Mouse (Mus musculus) forebrain, postnatal 0 days (tissue): Measurements from ENCODE around the gene Pcnx2. TPM values are rescaled to one million over a fixed set of nuclear protein-coding genes. Genes with fewer than 3 reads are reported as not detected.
A peak's percentile ranks its signal among the peaks of the same experiment; 100 is the strongest.

Experiments used
- ATAC-seq: fragments of 200-750 bp; cut with Nextera tagmentation; 2 replicates; pipeline ENCODE4 v1.8.0; 2017; ENCODE audit warnings: mild to moderate bottlenecking, moderate library complexity
- DNase-seq: peaks from one replicate; pipeline ENCODE4 v3.0.0-alpha.2; 2015
- H3K27ac ChIP-seq: fragments of 300-500 bp; sonication (generic); 2 replicates; pipeline ENCODE4 v1.5.1; 2014; ENCODE audit warnings: low read depth, mild to moderate bottlenecking, antibody characterized with exemption, low read length, moderate library complexity, mixed read lengths
- H3K27me3 ChIP-seq: fragments of 300-500 bp; sonication (generic); 2 replicates; pipeline ENCODE4 v1.6.1; 2014; ENCODE audit warnings: mild to moderate bottlenecking, low read length, mixed read lengths; ENCODE audit not compliant: insufficient read depth
- H3K36me3 ChIP-seq: fragments of 300-500 bp; sonication (generic); 2 replicates; pipeline ENCODE4 v1.6.1; 2014; ENCODE audit warnings: mild to moderate bottlenecking, moderate library complexity; ENCODE audit not compliant: insufficient read depth
- H3K4me1 ChIP-seq: fragments of 300-500 bp; sonication (generic); 2 replicates; pipeline ENCODE4 v1.6.1; 2014; ENCODE audit warnings: antibody characterized with exemption; ENCODE audit not compliant: insufficient read depth
- H3K4me2 ChIP-seq: fragments of 300-500 bp; sonication (generic); 2 replicates; pipeline ENCODE4 v1.6.1; 2014; ENCODE audit warnings: low read depth, mild to moderate bottlenecking, moderate library complexity
- H3K4me3 ChIP-seq: fragments of 300-500 bp; sonication (generic); 2 replicates; pipeline ENCODE4 v1.5.1; 2014; ENCODE audit warnings: low read depth, low read length, mixed read lengths
- H3K9ac ChIP-seq: fragments of 300-500 bp; sonication (generic); 2 replicates; pipeline ENCODE4 v1.6.1; 2014; ENCODE audit warnings: mild to moderate bottlenecking
- H3K9me3 ChIP-seq: fragments of 300-500 bp; sonication (generic); 2 replicates; pipeline ENCODE4 v1.6.1; 2016; ENCODE audit warnings: low read length
- CTCF ChIP-seq: sonication (generic); IDR thresholded peaks from 2 replicates; pipeline ENCODE4 v1.5.1; 2016; ENCODE audit warnings: antibody characterized with exemption, control low read depth, low read depth
- WGBS: fragments of 180-500 bp; shearing (Covaris S2); extraction: QIAGEN DNeasy Blood & Tissue Kit; methylation state at CpG from one replicate; pipeline ENCODE4 v1.1.7; 2014; 5-methylcytosine and 5-hydroxymethylcytosine counted together
- polyA plus RNA-seq: library from polyadenylated mRNA; unstranded; fragments of >200 nt; fragmentation: Nextera tagmentation; extraction: Ambion mirVana; gene quantifications from 2 replicates; pipeline ENCODE4 v1.2.1, GENCODE M21; 2015
- total RNA-seq: library from RNA; depleted of rRNA; stranded (reverse); fragments of >200 nt; gene quantifications from 2 replicates; pipeline ENCODE4 v1.2.3, GENCODE M21; 2014

The Pcnx2 gene
- total and polyA plus RNA-seq, 2 experiments from 2014 or later = 2.1 to 12.3 TPM

- DNase-seq (peak; percentile 54), ATAC-seq (peak; percentile 72)
- Histone ChIP-seq H3K4me3 (no peak overlapping the region), H3K27ac (no peak overlapping the region), H3K4me1 (no peaks in the 10 kb centered on the region), H3K4me2 (no peak overlapping the region), H3K27me3 (no peaks in the 10 kb centered on the region), H3K9me3 (no peaks in the 10 kb centered on the region), H3K9ac (no peak overlapping the region), H3K36me3 (0 out of 2 replicates have a peak, but pooled peaks cover 5% of the 10 kb centered on the region)
- no peak for TF ChIP-seq CTCF
- WGBS = 35% methylated on average over 12 of the region's 12 CpGs
Observed at GRCm38 (mm10) chr8:125823719-125824118, 74.4 kb downstream of the Pcnx2 start.

- no peak overlapping the region for H3K4me2 ChIP-seq
- no peak for ATAC-seq
Observed at GRCm38 (mm10) chr8:125822065-125822464, 76.1 kb downstream of the Pcnx2 start.

DNA sequence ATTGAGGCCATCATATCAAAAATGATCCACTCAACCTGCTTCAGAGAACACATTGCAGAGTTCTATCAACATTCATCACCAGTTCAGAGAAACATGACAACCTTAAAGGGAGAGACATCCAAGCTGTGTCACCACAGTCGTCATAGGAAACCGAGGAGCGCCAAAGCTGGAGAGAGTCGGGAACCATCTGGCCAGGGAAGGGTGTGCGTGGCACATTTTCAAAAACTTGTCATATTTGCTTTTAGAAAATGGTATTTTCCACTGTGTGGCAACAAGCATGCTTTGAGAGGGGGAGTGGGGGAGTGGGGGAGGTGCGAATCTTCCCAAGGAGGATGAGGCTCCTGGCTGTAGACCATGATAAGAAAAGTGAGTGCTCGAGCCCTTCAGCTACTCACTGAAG lies 78.3 kb downstream of the Pcnx2 start:
- Histone ChIP-seq H3K27me3 (no peaks in the 10 kb centered on the region), H3K4me2 (no peak overlapping the region), H3K27ac (no peak overlapping the region), H3K4me1 (no peaks in the 10 kb centered on the region), H3K4me3 (no peak overlapping the region), H3K9me3 (0 out of 2 replicates have a peak, but pooled peaks cover 2% of the 10 kb centered on the region), H3K9ac (no peak overlapping the region), H3K36me3 (peaks cover 6% of the 10 kb centered on the region)
- no peak for TF ChIP-seq CTCF
- DNase-seq (peak; percentile 91), ATAC-seq (peak; percentile 89)
- 42% methylated on average over 7 of the region's 7 CpGs for WGBS

More at GRCm38 (mm10) chr8:125822065-125822464, 76.1 kb downstream of the Pcnx2 start:
- whole genome bisulfite sequencing = 63% methylated on average over 14 of the region's 14 CpGs
- no peaks in the 10 kb centered on the region for H3K27me3 ChIP-seq
- H3K9me3 ChIP-seq = no peaks in the 10 kb centered on the region
- no peaks in the 10 kb centered on the region for H3K4me1 ChIP-seq
- H3K4me3 ChIP-seq = no peak overlapping the region
- no peak for DNase-seq
- TF ChIP-seq CTCF = no peak
- no peak overlapping the region for H3K27ac ChIP-seq
- H3K36me3 ChIP-seq = 0 out of 2 replicates have a peak, but pooled peaks cover 5% of the 10 kb centered on the region
- H3K9ac ChIP-seq = no peak overlapping the region

GRCm38 (mm10) chr8:125818796-125819195 lies 79.3 kb downstream of the Pcnx2 start:
- no peak overlapping the region for H3K4me3 ChIP-seq
- H3K9ac ChIP-seq = no peak overlapping the region
- 78% methylated on average over 9 of the region's 9 CpGs for WGBS
- no peak for TF ChIP-seq CTCF
- H3K36me3 ChIP-seq = peaks cover 16% of the 10 kb centered on the region
- H3K4me1 ChIP-seq = no peaks in the 10 kb centered on the region
- H3K27ac ChIP-seq = no peak overlapping the region
- H3K4me2 ChIP-seq = no peak overlapping the region
- DNase-seq = no peak
- no peaks in the 10 kb centered on the region for H3K27me3 ChIP-seq
- H3K9me3 ChIP-seq = 0 out of 2 replicates have a peak, but pooled peaks cover 6% of the 10 kb centered on the region
- ATAC-seq = no peak

GRCm38 (mm10) chr8:125816742-125817141 lies 81.4 kb downstream of the Pcnx2 start:
- DNase-seq (no peak), ATAC-seq (no peak)
- H3K27ac ChIP-seq = no peak overlapping the region
- H3K9me3 ChIP-seq = 0 out of 2 replicates have a peak, but pooled peaks cover 6% of the 10 kb centered on the region
- H3K9ac ChIP-seq = no peak overlapping the region
- WGBS = 65% methylated on average over 5 of the region's 5 CpGs
- no peak for TF ChIP-seq CTCF
- no peak overlapping the region for H3K4me3 ChIP-seq
- no peaks in the 10 kb centered on the region for H3K27me3 ChIP-seq
- H3K36me3 ChIP-seq = peaks cover 27% of the 10 kb centered on the region
- no peaks in the 10 kb centered on the region for H3K4me1 ChIP-seq
- no peak overlapping the region for H3K4me2 ChIP-seq

DNA sequence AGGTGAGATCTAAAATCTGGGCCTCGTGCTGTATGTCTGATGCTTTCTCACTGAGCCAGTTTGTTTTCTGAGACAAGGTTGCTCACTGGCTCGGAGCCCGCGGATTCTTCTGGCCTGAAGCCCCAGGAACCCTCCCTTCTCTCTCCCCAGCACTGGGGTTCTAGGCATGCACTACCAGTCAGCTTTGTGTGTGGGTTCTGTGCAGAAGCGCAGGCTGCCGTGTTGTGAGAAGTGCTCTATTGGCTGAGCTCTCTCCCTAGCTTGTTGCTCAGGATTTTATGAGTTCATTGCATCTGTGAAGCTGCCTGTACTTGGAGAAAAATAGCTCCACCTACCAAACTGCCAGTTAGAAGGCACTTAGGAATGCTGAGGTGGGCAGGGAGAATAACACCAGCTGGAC lies 89.3 kb downstream of the Pcnx2 start:
- DNase-seq (no peak), ATAC-seq (no peak)
- Histone ChIP-seq H3K4me3 (no peak overlapping the region), H3K9ac (no peak overlapping the region), H3K4me2 (no peak overlapping the region), H3K9me3 (no peaks in the 10 kb centered on the region), H3K27ac (no peak overlapping the region), H3K4me1 (no peaks in the 10 kb centered on the region), H3K27me3 (no peaks in the 10 kb centered on the region), H3K36me3 (peaks cover 21% of the 10 kb centered on the region)
- TF ChIP-seq CTCF = no peak
- 61% methylated on average over 6 of the region's 6 CpGs for WGBS

GRCm38 (mm10) chr8:125807905-125808310 lies 90.2 kb downstream of the Pcnx2 start:
- Histone ChIP-seq H3K4me1 (no peaks in the 10 kb centered on the region), H3K27ac (no peak overlapping the region), H3K9me3 (no peaks in the 10 kb centered on the region), H3K36me3 (peaks cover 12% of the 10 kb centered on the region; the same call in 1 of the 2 replicates), H3K4me3 (no peak overlapping the region), H3K9ac (no peak overlapping the region), H3K4me2 (no peak overlapping the region), H3K27me3 (no peaks in the 10 kb centered on the region)
- no peak for TF ChIP-seq CTCF
- no peak for DNase-seq
- WGBS = 91% methylated on average over 12 of the region's 12 CpGs
- no peak for ATAC-seq
